ENCODE assay signal across 16 mouse cellular contexts in the genomic region with DNA sequence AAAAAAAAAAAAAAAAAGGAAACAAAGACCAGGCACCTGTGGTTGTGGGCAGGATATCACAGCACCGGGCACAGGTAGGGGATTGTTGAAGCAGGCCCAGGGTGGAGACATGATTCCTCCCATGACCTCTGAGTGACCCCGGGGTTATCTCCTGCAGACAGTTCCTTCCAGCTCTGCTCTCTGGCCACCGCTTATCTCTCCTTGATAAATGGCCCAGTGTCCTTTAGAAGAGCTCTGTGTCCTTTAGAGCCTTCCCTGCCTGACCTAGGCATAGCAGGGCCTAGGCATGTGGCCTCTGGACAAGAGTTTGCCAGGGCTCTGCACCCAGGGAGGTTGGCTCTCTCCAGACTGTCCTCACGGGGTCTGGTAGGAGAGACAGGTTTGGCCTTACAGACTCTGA. TPM values are rescaled to one million over a fixed set of nuclear protein-coding genes. Genes with fewer than 3 reads are reported as not detected.
DNase-seq lines count a peak whose midpoint lies in the region; ATAC-seq and TF ChIP-seq lines count a peak whose summit lies in the region.
"Had no signal": no experiment of that assay in that cellular context is flagged by ENCODE, and none has a peak within 500 bp of the region (broad histone marks: within the 10 kb centered on the region; RNA-seq: fewer than 3 reads in every experiment).

No protein-coding gene starts in this region.

- ATAC-seq in heart, embryonic 14.5 days (ENCODE audit: insufficient number of reproducible peaks, insufficient read depth, low FRiP score, low read depth), result no peak
- ATAC-seq in G1E (ENCODE audit: extremely low read depth, insufficient number of reproducible peaks, low FRiP score, poor library complexity, severe bottlenecking), result peak; percentile 31; the same call in 1 of the 2 replicates
- ATAC-seq in liver, embryonic 11.5 days (replicated peaks; ENCODE audit: low FRiP score), result peak; percentile 38

- no peak overlapping the region for H3K4me3 ChIP-seq in heart, embryonic 14.5 days (ENCODE audit: control insufficient read depth in 1 of 2, insufficient read depth in 1 of 2, low read depth in 1 of 2, low read length in 2 of 2)
- H3K4me3 ChIP-seq in G1E (ENCODE audit: low read depth, low read length), result peak overlapping the region; percentile 31; the same call in 1 of the 2 replicates
- H3K4me3 ChIP-seq in liver, embryonic 11.5 days (ENCODE audit: low read depth, low read length), result no peak overlapping the region
- no peak overlapping the region for H3K4me3 ChIP-seq in gastrocnemius, adult 2 months
- H3K4me3 ChIP-seq: embryonic facial prominence, embryonic 12.5 days; forebrain, embryonic 12.5 days; lung, embryonic 15.5 days; neural tube, embryonic 13.5 days had no signal

- peaks cover 37 to 41% of the 10 kb centered on the region in 2 experiments for H3K4me1 ChIP-seq in heart, embryonic 14.5 days (ENCODE audit: control insufficient read depth in 2 of 2, insufficient read depth in 2 of 2, low read length in 2 of 2)
- H3K4me1 ChIP-seq in G1E (ENCODE audit: insufficient read depth, low read depth, low read length), result peaks cover 78% of the 10 kb centered on the region
- H3K4me1 ChIP-seq in liver, embryonic 11.5 days (replicated peaks; ENCODE audit: control insufficient read depth, insufficient read depth, low read length), result peaks cover 44% of the 10 kb centered on the region

- H3K9me3 ChIP-seq in heart, embryonic 14.5 days (ENCODE audit: control insufficient read depth, low read length), result no peaks in the 10 kb centered on the region
- H3K9me3 ChIP-seq in G1E (replicated peaks), result no peaks in the 10 kb centered on the region
- no peaks in the 10 kb centered on the region for H3K9me3 ChIP-seq in liver, embryonic 11.5 days (ENCODE audit: control insufficient read depth, low read length)
- H3K9me3 ChIP-seq: embryonic facial prominence, embryonic 12.5 days; forebrain, embryonic 12.5 days; lung, embryonic 15.5 days; megakaryocyte, embryonic 14.5 days; neural tube, embryonic 13.5 days had no signal

- H3K36me3 ChIP-seq in heart, embryonic 14.5 days (ENCODE audit: control insufficient read depth, insufficient read depth, low read length), result no peaks in the 10 kb centered on the region
- H3K36me3 ChIP-seq in G1E (replicated peaks), result no peaks in the 10 kb centered on the region
- H3K36me3 ChIP-seq in liver, embryonic 11.5 days (ENCODE audit: control insufficient read depth, insufficient read depth, low read length), result no peaks in the 10 kb centered on the region
- H3K36me3 ChIP-seq: embryonic facial prominence, embryonic 12.5 days; forebrain, embryonic 12.5 days; lung, embryonic 15.5 days; neural tube, embryonic 13.5 days had no signal

- peak overlapping the region; percentile 3; the same call in 1 of the 2 replicates for H3K9ac ChIP-seq in heart, embryonic 14.5 days (ENCODE audit: low read length)
- H3K9ac ChIP-seq in liver, embryonic 11.5 days (ENCODE audit: low read depth, low read length), result peak overlapping the region; percentile 37; the same call in 1 of the 2 replicates
- H3K9ac ChIP-seq: embryonic facial prominence, embryonic 12.5 days; forebrain, embryonic 12.5 days; lung, embryonic 15.5 days; neural tube, embryonic 13.5 days had no signal

- TF ChIP-seq CTCF in G1E (IDR thresholded peaks at IDR 0.05; ENCODE audit: low read depth, low read length), result no peak
- no peak for TF ChIP-seq CTCF in gastrocnemius, adult 2 months (IDR thresholded peaks at IDR 0.05)

- 0 out of 4 replicates have a peak overlapping the region, but pooled peaks of 1 of the 2 experiments have one; percentile 15 for H3K27ac ChIP-seq in heart, embryonic 14.5 days (replicated peaks in 1 of 2; ENCODE audit: control insufficient read depth in 1 of 2, insufficient read depth in 1 of 2, low read depth in 2 of 2, low read length in 2 of 2)
- H3K27ac ChIP-seq in liver, embryonic 11.5 days (ENCODE audit: low read depth, low read length), result peak overlapping the region; percentile 56
- H3K27ac ChIP-seq in gastrocnemius, adult 2 months, result no peak overlapping the region
- H3K27ac ChIP-seq: embryonic facial prominence, embryonic 12.5 days; forebrain, embryonic 12.5 days; lung, embryonic 15.5 days; neural tube, embryonic 13.5 days had no signal

- H3K27me3 ChIP-seq in heart, embryonic 14.5 days (ENCODE audit: control insufficient read depth, insufficient read depth, low read length), result no peaks in the 10 kb centered on the region
- peaks cover 25% of the 10 kb centered on the region for H3K27me3 ChIP-seq in G1E (ENCODE audit: insufficient read depth, low read length)
- no peaks in the 10 kb centered on the region; the same call in 1 of the 2 replicates for H3K27me3 ChIP-seq in liver, embryonic 11.5 days (replicated peaks; ENCODE audit: control insufficient read depth, insufficient read depth, low read length)
- H3K27me3 ChIP-seq: embryonic facial prominence, embryonic 12.5 days; forebrain, embryonic 12.5 days; lung, embryonic 15.5 days; neural tube, embryonic 13.5 days had no signal

- WGBS in heart, embryonic 14.5 days, result 14% methylated on average over 4 of the region's 4 CpGs
- 27% methylated on average over 4 of the region's 4 CpGs for WGBS in liver, embryonic 11.5 days

- DNase-seq in heart, adult 8-10 months (ENCODE audit: low spot score), result no peak
- DNase-seq in G1E (ENCODE audit: low spot score), result no peak
- peak; percentile 44 for DNase-seq in adrenal gland, postnatal 14 days
- no peak for DNase-seq in liver, embryonic 11.5 days (ENCODE audit: low spot score)
- DNase-seq in gastrocnemius, adult 2 months, result no peak
- DNase-seq in gastrocnemius, postnatal 10 days, result no peak
- DNase-seq: cerebellum, postnatal 36 days; kidney, postnatal 14 days; left cerebral cortex, postnatal 4 days; right cerebral cortex, adult 18-20 months had no signal

- intact Hi-C loops in gastrocnemius, adult 2 months (cut with DNase I), result no loop called here

- H3K4me2 ChIP-seq in heart, embryonic 14.5 days (ENCODE audit: low read length), result no peak overlapping the region
- H3K4me2 ChIP-seq in liver, embryonic 11.5 days, result peak overlapping the region; percentile 20; the same call in 1 of the 2 replicates
- H3K4me2 ChIP-seq: embryonic facial prominence, embryonic 12.5 days; forebrain, embryonic 12.5 days; lung, embryonic 15.5 days; neural tube, embryonic 13.5 days had no signal

RNA-seq across cellular contexts. Expression of a gene that starts 29.3 kb away (rescaled TPM):
- 16.4 and 19.8 TPM in 2 replicates for polyA plus RNA-seq in heart, embryonic 14.5 days (2014; fragmentation: Nextera tagmentation; extraction: Ambion mirVana)
- 10 to 100 TPM; 53.4 to 67.0 (median 62.7) TPM for total RNA-seq in heart, adult 8-10 months (2022)
- total RNA-seq in G1E (2014; fragmentation: Nextera tagmentation) (49.3 and 50.4 TPM in 2 replicates), G1E (2017) (7.8 and 8.6 TPM in 2 replicates)
- 27.3 and 32.5 TPM in 2 replicates for polyA plus RNA-seq in G1E (2012)
- 21.1 and 26.0 TPM in 2 replicates for total RNA-seq in adrenal gland, postnatal 14 days (2021)
- 17.8 and 18.1 TPM in 2 replicates for polyA plus RNA-seq in liver, embryonic 11.5 days (2014; fragmentation: Nextera tagmentation; extraction: Ambion mirVana)
- 10 to 100 TPM; 26.6 to 34.6 TPM for total RNA-seq in gastrocnemius, adult 2 months (2021)
- 10 to 100 TPM; 16.0 to 19.9 TPM for total RNA-seq in gastrocnemius, postnatal 10 days (2021)

RNA-seq across cellular contexts. Expression of a gene that starts 31.5 kb away (rescaled TPM):
- polyA plus RNA-seq in heart, embryonic 14.5 days (2014; fragmentation: Nextera tagmentation; extraction: Ambion mirVana), result 691 and 781 TPM in 2 replicates
- total RNA-seq in heart, adult 8-10 months (2022), result 100 to 1,000 TPM; 256 to 304 (median 274) TPM
- total RNA-seq in G1E (2014; fragmentation: Nextera tagmentation) (149 and 190 TPM in 2 replicates), G1E (2017) (81.1 and 107 TPM in 2 replicates)
- polyA plus RNA-seq in G1E (2012), result 29.5 and 38.8 TPM in 2 replicates
- 490 and 599 TPM in 2 replicates for total RNA-seq in adrenal gland, postnatal 14 days (2021)
- polyA plus RNA-seq in liver, embryonic 11.5 days (2014; fragmentation: Nextera tagmentation; extraction: Ambion mirVana), result 1,192 and 1,256 TPM in 2 replicates
- total RNA-seq in gastrocnemius, adult 2 months (2021), result 100 to 1,000 TPM; 253 to 301 TPM
- 100 to 1,000 TPM; 456 to 462 TPM for total RNA-seq in gastrocnemius, postnatal 10 days (2021)

RNA-seq across cellular contexts. Expression of a gene that starts 40.4 kb away (rescaled TPM):
- polyA plus RNA-seq in heart, embryonic 14.5 days (2014; fragmentation: Nextera tagmentation; extraction: Ambion mirVana), result 22.8 and 24.8 TPM in 2 replicates
- 10 to 100 TPM; 23.1 to 28.9 (median 25.7) TPM for total RNA-seq in heart, adult 8-10 months (2022)
- total RNA-seq in G1E (2014; fragmentation: Nextera tagmentation), result 6.0 and 11.6 TPM in 2 replicates
- total RNA-seq in G1E (2017), result 11.0 and 17.1 TPM in 2 replicates
- 12.7 and 16.5 TPM in 2 replicates for polyA plus RNA-seq in G1E (2012)
- 14.2 and 20.2 TPM in 2 replicates for total RNA-seq in adrenal gland, postnatal 14 days (2021)
- 51.1 and 52.3 TPM in 2 replicates for polyA plus RNA-seq in liver, embryonic 11.5 days (2014; fragmentation: Nextera tagmentation; extraction: Ambion mirVana)
- total RNA-seq in gastrocnemius, adult 2 months (2021), result 10 to 100 TPM in 1 of 2 experiments, 1 to 10 TPM in 1; 8.2 to 14.9 TPM
- total RNA-seq in gastrocnemius, postnatal 10 days (2021), result 10 to 100 TPM; 12.3 to 12.5 TPM

RNA-seq across cellular contexts. Expression of a gene that starts 49.5 kb away (rescaled TPM):
- polyA plus RNA-seq in heart, embryonic 14.5 days (2014; fragmentation: Nextera tagmentation; extraction: Ambion mirVana), result 6.6 and 7.1 TPM in 2 replicates
- 10 to 100 TPM in 2 of 4 experiments, 1 to 10 TPM in 2; 6.0 to 11.8 (median 9.6) TPM for total RNA-seq in heart, adult 8-10 months (2022)
- total RNA-seq in G1E (2014; fragmentation: Nextera tagmentation), result 6.9 and 7.7 TPM in 2 replicates
- 2.6 and 3.1 TPM in 2 replicates for total RNA-seq in G1E (2017)
- polyA plus RNA-seq in G1E (2012), result 2.3 and 3.1 TPM in 2 replicates
- total RNA-seq in adrenal gland, postnatal 14 days (2021), result 23.6 and 33.1 TPM in 2 replicates
- polyA plus RNA-seq in liver, embryonic 11.5 days (2014; fragmentation: Nextera tagmentation; extraction: Ambion mirVana), result 19.5 and 19.7 TPM in 2 replicates
- 1 to 10 TPM; 4.8 to 6.1 TPM for total RNA-seq in gastrocnemius, adult 2 months (2021)
- 1 to 10 TPM; 6.3 to 7.5 TPM for total RNA-seq in gastrocnemius, postnatal 10 days (2021)

RNA-seq across cellular contexts. Expression of a gene that starts 49.7 kb away (rescaled TPM):
- 55.9 and 57.5 TPM in 2 replicates for polyA plus RNA-seq in heart, embryonic 14.5 days (2014; fragmentation: Nextera tagmentation; extraction: Ambion mirVana)
- total RNA-seq in heart, adult 8-10 months (2022), result 10 to 100 TPM; 17.5 to 20.6 (median 19.5) TPM
- total RNA-seq in G1E (2014; fragmentation: Nextera tagmentation), result 4.8 and 5.7 TPM in 2 replicates
- total RNA-seq in G1E (2017), result 7.7 and 8.4 TPM in 2 replicates
- polyA plus RNA-seq in G1E (2012), result 22.4 and 24.0 TPM in 2 replicates
- total RNA-seq in adrenal gland, postnatal 14 days (2021), result 17.1 and 18.4 TPM in 2 replicates
- polyA plus RNA-seq in liver, embryonic 11.5 days (2014; fragmentation: Nextera tagmentation; extraction: Ambion mirVana), result 53.6 and 54.0 TPM in 2 replicates
- total RNA-seq in gastrocnemius, adult 2 months (2021), result 10 to 100 TPM; 15.9 to 19.8 TPM
- total RNA-seq in gastrocnemius, postnatal 10 days (2021), result 10 to 100 TPM; 13.5 to 15.3 TPM
